Mouse (Mus musculus): ENCODE measurements at regions not wholly inside any gene's neighbourhood (a gene's known extent, or its start where the extent isn't known, plus 50 kb on each side); places are given as distances from the start of the nearest gene placed in this dataset.

DNA sequence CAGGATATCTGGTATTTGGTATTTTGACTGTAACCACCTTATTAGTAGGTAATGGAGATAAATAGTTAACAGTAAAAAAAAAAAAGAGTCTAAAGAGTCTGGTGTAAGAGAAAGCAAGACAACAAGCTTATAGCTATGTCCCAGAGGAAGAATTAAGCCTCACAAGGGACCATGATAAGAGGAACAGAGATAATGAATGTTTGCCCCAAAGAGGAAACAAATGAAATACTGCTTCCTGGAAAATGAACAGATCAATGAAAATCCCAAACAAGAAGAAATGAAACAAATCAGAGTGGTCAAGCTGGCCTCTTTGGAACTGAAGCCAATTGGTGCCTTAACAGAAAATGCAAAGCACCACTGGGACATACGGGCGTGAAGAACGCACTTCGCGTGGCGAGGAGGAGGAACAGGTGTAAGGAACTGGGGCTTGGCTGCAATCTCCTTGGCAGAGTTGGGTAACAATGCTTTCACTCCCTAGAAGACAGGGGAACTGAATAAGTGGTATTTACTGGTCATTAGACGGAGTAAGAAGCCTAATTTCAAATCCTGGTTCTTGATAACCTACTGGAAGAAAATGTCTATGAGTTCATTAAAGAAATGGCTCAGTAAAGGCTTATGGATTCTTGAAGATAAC lies 62.2 kb upstream of the Etv6 start:
- Histone ChIP-seq H3K4me2 (replicated peaks; ENCODE audit: low read depth, low read length) (no peak overlapping the region), H3K9me3 (ENCODE audit: control insufficient read depth, low read length) (no peaks in the 10 kb centered on the region), H3K9ac (ENCODE audit: low read depth, low read length) (no peak overlapping the region), H3K27me3 (ENCODE audit: control insufficient read depth, insufficient read depth, low read length) (no peaks in the 10 kb centered on the region), H3K27ac (ENCODE audit: low read depth, low read length) (no peak overlapping the region), H3K36me3 (ENCODE audit: control insufficient read depth, insufficient read depth, low read length) (no peaks in the 10 kb centered on the region), H3K4me1 (ENCODE audit: control insufficient read depth, insufficient read depth, low read length) (no peaks in the 10 kb centered on the region; the same call in 1 of the 2 replicates), H3K4me3 (ENCODE audit: low read length) (no peak overlapping the region)
- ATAC-seq (ENCODE audit: low FRiP score, low TSS enrichment), result no peak
- WGBS, result 90% methylated on average over 7 of the region's 7 CpGs

- Histone ChIP-seq H3K9ac (ENCODE audit: low read depth, low read length) (no peak overlapping the region), H3K9me3 (ENCODE audit: control insufficient read depth, low read length) (no peaks in the 10 kb centered on the region), H3K4me3 (ENCODE audit: low read length) (no peak overlapping the region), H3K4me2 (replicated peaks; ENCODE audit: low read depth, low read length) (no peak overlapping the region), H3K4me1 (ENCODE audit: control insufficient read depth, insufficient read depth, low read length) (no peaks in the 10 kb centered on the region; the same call in 1 of the 2 replicates), H3K27ac (ENCODE audit: low read depth, low read length) (no peak overlapping the region), H3K36me3 (ENCODE audit: control insufficient read depth, insufficient read depth, low read length) (no peaks in the 10 kb centered on the region), H3K27me3 (ENCODE audit: control insufficient read depth, insufficient read depth, low read length) (no peaks in the 10 kb centered on the region)
- WGBS, result 43% methylated on average over 1 of the region's 1 CpGs
- ATAC-seq (ENCODE audit: low FRiP score, low TSS enrichment), result no peak
Measured at GRCm38 (mm10) chr6:133975951-133976350, 59.5 kb upstream of the Etv6 start.

DNA sequence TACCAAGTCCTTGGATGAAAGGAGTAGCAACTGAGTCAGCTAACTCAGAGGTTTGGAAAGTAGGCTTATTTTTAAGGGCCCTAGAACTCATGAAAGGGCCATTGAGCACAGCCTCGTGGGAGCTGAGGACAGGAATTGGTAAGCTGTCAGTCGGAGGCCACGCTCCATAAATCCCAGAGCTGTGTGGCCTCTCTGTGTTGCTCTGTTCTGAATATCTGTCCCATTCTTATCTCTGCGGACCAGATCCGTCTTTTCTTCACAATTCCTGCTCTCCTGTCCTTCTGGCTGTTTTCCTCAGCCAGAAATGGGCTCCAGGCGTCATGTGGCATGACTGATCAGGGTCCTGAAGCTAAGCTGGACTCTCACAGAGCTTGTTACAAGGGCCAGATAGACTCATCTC lies 58.6 kb upstream of the Etv6 start:
- ATAC-seq (ENCODE audit: low FRiP score, low TSS enrichment), result peak; percentile 85
- no peak overlapping the region for H3K27ac ChIP-seq (ENCODE audit: low read depth, low read length)
- no peak overlapping the region for H3K4me2 ChIP-seq (replicated peaks; ENCODE audit: low read depth, low read length)
- no peaks in the 10 kb centered on the region for H3K9me3 ChIP-seq (ENCODE audit: control insufficient read depth, low read length)
- no peaks in the 10 kb centered on the region for H3K27me3 ChIP-seq (ENCODE audit: control insufficient read depth, insufficient read depth, low read length)
- no peak overlapping the region for H3K4me3 ChIP-seq (ENCODE audit: low read length)
- no peaks in the 10 kb centered on the region; the same call in 1 of the 2 replicates for H3K4me1 ChIP-seq (ENCODE audit: control insufficient read depth, insufficient read depth, low read length)
- H3K36me3 ChIP-seq (ENCODE audit: control insufficient read depth, insufficient read depth, low read length), result no peaks in the 10 kb centered on the region
- H3K9ac ChIP-seq (ENCODE audit: low read depth, low read length), result no peak overlapping the region
- WGBS, result 22% methylated on average over 6 of the region's 6 CpGs

DNA sequence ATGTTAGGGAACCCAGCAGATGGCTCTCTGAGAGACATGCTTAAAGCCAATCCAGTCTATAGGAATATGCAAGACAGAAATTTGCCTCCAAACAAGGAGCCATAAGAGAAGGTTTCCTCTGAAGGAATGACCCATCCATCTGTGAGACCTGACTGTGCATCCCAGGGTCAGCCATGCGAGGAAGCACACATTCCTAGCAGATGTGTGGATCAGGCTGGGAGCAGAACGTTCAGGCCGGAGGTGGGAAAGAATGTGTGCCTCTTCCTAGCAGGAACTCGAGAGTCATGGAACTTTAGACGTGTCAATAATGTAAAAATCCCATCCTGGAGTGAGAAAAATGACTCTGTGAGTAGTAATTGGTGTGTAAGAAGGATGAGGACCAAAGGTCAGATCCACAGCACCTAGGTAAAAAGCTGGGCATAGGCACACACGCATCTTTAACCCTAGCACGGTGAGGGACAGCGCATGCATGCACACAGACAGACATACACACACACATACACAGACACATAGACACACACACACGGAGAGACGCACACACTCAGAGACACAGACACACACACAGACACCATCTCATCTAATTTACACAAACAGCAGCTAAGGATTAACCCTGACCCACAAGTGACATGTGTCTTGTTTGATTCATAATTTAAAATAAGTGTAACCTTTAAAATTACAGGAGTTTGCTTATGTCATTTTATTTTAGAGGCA lies 51.5 kb upstream of the Etv6 start:
- peak; percentile 68 for ATAC-seq (ENCODE audit: low FRiP score, low TSS enrichment)
- Histone ChIP-seq H3K27ac (ENCODE audit: low read depth, low read length) (no peak overlapping the region), H3K27me3 (ENCODE audit: control insufficient read depth, insufficient read depth, low read length) (no peaks in the 10 kb centered on the region), H3K4me2 (replicated peaks; ENCODE audit: low read depth, low read length) (no peak overlapping the region), H3K36me3 (ENCODE audit: control insufficient read depth, insufficient read depth, low read length) (no peaks in the 10 kb centered on the region), H3K4me1 (ENCODE audit: control insufficient read depth, insufficient read depth, low read length) (0 out of 2 replicates have a peak, but pooled peaks cover 4% of the 10 kb centered on the region), H3K4me3 (ENCODE audit: low read length) (no peak overlapping the region), H3K9me3 (ENCODE audit: control insufficient read depth, low read length) (no peaks in the 10 kb centered on the region), H3K9ac (ENCODE audit: low read depth, low read length) (no peak overlapping the region)
- 61% methylated on average over 10 of the region's 10 CpGs for WGBS

- Histone ChIP-seq H3K4me1 (ENCODE audit: control insufficient read depth, insufficient read depth, low read length) (0 out of 2 replicates have a peak, but pooled peaks cover 4% of the 10 kb centered on the region), H3K9ac (ENCODE audit: low read depth, low read length) (no peak overlapping the region), H3K36me3 (ENCODE audit: control insufficient read depth, insufficient read depth, low read length) (no peaks in the 10 kb centered on the region), H3K9me3 (ENCODE audit: control insufficient read depth, low read length) (no peaks in the 10 kb centered on the region), H3K4me2 (replicated peaks; ENCODE audit: low read depth, low read length) (no peak overlapping the region), H3K4me3 (ENCODE audit: low read length) (no peak overlapping the region), H3K27me3 (ENCODE audit: control insufficient read depth, insufficient read depth, low read length) (no peaks in the 10 kb centered on the region), H3K27ac (ENCODE audit: low read depth, low read length) (no peak overlapping the region)
- no peak for ATAC-seq (ENCODE audit: low FRiP score, low TSS enrichment)
- 29% methylated on average over 16 of the region's 16 CpGs for WGBS
Measured at GRCm38 (mm10) chr6:133984666-133985355, 50.7 kb upstream of the Etv6 start.

All from kidney, embryonic 14.5 days (tissue).